Mouse (Mus musculus) A20 (cell line): ENCODE data around the gene Ptprr.

Experiments used
- DNase-seq: peaks from one replicate; pipeline ENCODE4 v3.0.0-alpha.2; 2011; ENCODE audit warnings: low read depth, low spot score

Ptprr gene

DNA sequence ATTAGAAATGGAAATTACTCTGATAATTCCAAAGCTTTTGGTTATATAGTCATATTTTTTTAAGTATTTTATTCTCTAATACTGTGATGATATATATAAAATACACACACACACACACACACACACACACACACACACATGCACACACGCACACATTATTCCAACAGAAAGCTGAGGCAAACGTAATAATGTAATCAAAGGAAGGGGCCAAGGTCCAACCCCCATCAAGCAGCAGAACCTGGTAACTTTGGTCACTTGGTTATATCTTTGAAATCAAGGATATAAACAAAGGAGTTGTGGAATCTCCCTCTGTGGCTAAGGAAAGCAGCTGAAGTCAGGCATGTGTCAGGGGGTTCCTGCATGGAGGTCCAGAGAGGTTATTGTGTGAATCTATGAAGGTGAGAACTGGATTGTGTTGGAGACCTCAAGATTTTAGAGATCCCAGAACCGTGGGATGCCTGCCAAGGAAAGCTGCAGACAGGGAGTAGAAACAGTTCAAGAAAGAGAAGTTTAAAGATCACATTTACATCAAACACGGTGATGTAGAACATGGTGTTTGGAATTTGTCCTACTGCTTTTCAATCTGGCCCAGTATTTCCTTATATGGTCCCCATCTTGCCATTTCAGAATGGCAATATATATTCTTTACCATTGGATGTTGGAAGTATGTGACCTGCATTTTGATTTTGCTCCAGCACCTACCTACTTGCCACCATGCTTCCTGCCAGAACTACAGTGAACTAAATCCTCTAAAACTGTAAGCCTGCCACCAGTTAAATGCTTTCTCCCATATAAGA, 98.1 kb downstream of the Ptprr start:
- no peak for DNase-seq

DNA sequence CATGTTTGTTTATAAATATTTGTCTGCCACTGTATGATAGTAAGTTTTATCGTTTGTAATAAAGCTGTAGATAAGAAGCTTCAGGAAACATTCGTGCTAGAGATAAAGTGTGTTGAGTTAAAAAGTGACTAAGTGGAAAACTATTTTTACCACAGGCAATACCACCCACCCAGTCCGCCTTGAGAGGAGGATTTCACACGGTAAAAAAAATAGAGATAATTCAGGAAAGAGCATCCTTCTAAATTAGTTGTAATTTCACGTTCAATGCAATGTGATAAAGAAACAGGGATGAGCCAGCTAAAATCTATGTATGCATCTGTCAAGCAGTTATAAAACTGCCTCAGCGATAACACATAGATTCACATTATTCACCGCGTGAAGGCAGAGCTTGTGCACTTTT, 99.0 kb downstream of the Ptprr start:
- DNase-seq = no peak

DNA sequence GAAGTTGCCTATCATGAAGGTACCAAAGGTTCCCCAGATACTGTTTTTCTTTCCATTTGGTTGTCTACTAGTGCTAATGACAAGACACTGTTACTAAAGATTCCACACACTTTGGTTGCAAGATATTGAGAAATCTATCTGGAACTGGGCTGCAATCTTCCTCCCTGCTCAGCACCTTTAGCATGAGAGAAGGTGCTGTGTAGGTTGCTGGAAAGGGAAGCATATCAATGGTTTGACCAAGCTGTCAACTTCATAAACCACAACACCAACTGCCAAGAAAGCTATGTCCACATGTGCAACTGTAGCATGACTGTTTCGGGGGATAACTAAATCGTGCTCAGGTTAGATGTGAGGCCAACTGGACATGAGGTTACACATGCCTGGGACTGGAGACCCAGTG, 103.5 kb downstream of the Ptprr start:
- DNase-seq = no peak

GRCm38 (mm10) chr10:116123808-116124207, 105.8 kb downstream of the Ptprr start:
- no peak for DNase-seq

DNA sequence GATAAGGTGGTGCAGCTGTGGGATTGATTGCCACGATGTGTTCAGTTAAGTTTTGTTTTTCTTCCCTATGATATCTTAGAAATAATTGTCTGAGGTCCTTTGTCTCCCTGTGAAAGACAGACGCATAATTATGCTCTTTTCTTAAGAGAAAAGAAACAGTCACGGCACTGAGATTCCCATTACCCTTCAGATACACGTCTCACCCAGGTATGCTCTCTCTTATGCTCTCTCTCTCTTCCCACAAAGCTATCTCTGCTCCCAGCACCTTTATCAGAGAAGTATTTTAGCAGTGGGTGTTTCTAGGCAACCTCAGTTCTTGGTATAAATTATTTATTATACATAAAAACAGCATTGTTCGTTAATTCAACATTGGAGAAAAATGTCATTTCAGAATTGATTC, 107.4 kb downstream of the Ptprr start:
- no peak for DNase-seq

GRCm38 (mm10) chr10:116130401-116130800, 112.4 kb downstream of the Ptprr start:
- no peak for DNase-seq

- no peak for DNase-seq
These were observed 113.2 kb downstream of the Ptprr start for GRCm38 (mm10) chr10:116131223-116131622.

DNA sequence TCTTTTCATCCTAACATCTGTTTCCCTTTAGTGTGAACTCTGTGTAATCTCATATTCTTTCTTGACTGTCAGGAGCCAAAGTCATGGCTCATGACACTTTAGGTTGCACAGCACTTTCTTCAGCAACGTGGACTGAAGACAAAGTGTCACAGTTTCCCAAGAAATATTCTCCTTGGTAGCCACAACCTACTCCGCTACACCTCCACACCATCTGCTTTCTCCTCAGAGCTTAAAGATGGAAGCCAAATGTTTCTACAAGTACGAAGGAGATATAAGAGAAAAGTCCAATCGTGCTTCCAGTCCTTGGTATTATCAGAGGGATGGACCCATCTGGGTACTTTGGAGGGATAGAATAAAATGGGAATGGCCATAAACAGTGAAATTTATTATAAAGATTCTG, 114.2 kb downstream of the Ptprr start:
- DNase-seq = no peak

- DNase-seq = peak; percentile 1
These were observed 117.2 kb downstream of the Ptprr start for GRCm38 (mm10) chr10:116135187-116135586.

GRCm38 (mm10) chr10:116140226-116140625, 122.2 kb downstream of the Ptprr start:
- DNase-seq = no peak

DNA sequence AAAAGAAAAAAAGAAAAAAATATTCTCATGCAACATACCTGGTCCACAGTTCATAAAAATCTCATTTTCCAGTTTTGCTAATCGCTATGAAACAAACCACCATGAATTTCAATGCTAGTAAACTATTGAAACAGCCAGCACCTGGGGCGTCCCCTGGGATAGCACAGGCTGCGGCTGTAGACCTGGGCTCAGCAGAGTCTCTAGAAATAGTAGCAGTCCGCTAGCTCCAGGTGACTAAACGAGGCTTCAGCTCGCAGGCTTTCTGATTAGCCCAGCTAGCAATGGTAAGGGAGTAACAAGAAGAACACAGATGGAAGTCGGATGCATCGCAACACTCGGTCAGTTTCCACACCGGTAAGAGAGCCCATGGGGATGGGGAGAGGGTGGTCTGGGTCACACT, 125.7 kb downstream of the Ptprr start:
- no peak for DNase-seq

DNA sequence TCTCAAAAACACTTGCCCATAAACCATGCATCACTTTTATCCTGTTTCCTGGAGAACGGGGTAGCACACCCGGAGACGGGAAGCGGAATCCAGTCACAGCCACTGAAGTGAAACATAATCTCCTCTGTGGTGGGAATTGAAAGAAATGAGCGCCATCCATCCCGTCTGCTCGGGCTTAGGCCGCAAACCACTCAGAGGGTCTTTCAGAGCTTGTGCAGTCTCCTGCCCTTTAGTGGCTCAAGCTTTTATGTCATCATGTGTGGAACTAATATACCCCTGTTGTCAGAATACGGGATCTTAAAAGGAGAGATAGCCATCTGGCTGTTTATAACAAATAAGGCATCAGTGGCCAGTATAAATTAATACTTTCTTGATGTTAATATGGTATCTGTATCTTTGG, 128.1 kb downstream of the Ptprr start:
- no peak for DNase-seq

GRCm38 (mm10) chr10:116154707-116155106, 136.7 kb downstream of the Ptprr start:
- DNase-seq = no peak

GRCm38 (mm10) chr10:116156699-116157098, 138.7 kb downstream of the Ptprr start:
- DNase-seq = no peak

DNA sequence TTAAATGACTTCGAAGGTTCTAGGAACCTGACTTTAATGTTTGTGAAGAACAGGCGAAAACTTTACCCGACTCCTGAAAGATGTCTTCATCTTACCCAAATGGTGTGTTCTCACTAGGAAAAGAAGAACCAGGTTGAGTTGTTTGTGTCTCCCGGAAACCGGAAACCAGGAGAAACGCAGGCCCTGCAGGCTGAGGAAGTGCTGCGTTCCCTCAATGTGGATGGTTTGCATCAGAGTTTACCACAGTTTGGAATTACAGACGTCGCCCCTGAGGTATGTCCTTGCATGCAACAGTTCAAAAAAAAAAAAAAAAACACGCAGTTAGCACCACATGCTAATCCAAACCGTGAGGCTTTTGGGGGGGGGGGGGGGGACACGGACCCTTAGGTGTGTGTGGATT, 144.3 kb downstream of the Ptprr start:
- DNase-seq = no peak

DNA sequence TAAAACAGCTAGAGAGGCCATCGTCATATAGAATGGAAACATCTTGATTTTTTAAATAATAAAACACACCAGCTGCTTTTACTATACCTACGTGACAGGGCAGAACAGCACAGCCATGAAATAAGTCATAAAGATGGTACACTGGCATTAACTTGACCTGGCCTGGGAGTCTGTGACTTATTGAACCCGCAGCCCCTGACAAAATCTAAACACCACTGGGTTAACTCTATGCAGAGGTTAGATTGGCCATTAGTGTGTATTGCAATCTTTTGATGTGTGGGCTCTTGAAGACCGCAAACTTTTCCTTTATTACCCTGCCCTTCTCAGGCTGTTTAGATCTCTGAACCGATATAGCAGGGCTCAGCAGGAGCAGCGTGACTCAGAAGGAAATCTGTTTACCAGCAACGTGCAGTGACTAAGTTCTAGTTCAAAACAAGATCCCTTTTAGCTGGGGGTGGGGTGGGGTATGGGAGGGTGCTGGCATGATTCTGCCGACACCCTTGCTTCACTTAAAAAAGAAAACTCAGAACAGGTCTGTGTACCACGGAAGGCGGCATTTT, 157.4 kb downstream of the Ptprr start:
- DNase-seq = no peak

DNA sequence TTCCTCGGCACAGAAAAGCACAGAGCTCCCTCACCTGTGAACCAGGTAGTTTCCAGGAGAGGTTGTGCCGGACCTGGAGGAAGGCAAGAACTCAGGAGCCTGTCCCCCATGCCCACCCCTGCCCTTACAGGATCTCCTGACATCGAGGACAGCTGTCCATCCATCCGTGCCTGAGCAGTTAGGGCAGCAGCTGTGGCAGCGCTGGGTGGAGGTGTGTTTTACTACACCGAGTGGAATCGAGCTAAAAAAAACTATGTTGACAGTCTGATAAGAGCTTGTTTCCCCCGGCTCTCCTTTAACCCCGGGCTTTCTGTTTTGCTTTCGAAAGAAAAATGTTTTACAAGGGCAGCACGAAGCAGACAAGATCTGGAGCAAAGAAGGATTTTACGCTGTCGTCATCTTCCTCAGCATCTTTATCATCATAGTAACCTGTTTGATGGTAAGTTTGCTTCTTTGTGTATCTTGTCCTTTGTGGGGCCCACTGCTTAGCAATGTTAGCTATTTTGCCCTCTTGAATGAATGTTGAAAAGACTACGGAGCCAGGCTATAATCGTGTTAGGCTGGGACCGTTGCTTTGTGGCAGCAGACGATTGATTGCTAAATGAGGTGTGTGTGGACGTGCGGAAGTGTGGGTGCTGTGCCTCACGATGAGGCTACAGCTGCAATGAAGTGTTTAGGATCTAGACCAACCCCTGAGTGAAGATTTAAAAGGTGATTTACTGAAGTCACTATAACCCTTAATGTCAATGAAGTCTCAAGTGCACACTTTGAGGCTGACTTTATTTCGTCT, 159.6 kb downstream of the Ptprr start:
- DNase-seq = peak; percentile 23

DNA sequence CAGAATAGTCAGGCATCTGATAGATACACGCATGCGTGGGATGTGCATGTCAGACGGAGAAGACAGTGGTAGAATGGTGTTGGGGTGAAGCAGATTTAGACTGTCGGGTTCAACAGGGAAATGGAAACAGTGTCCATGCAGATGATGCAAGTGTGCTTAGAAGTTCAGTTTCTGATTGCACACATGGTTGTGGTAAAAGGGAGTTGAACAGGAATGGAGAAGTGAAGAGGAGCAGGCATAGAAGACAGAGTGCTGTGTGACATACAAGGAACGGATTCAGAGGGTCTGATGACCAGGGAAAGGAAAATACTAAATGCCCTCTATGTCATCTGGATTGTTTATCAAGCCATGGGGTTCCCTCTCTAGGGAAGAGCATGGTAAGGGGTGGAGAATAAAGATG, 163.2 kb downstream of the Ptprr start:
- DNase-seq = no peak

DNA sequence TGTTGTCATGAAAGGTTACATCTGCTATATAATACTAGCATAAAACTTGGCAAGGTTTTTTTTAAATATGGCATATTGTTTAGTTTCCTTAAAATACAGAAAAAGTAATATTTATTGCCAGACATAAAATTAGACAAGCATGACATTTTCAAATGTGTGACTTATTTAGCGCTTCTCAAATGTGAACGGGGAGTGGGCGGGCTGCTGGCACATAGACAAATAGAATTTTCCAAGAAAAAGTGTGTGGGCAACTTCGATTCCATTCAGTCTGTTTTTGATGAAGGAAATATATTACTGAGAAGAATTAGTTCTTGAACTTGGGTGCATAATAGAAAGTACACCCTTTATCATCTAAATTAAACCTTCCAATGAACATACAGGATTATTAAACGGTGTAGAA, 164.2 kb downstream of the Ptprr start:
- no peak for DNase-seq

GRCm38 (mm10) chr10:116183258-116183657, 165.2 kb downstream of the Ptprr start:
- DNase-seq = no peak

- DNase-seq = no peak
These were observed 173.7 kb downstream of the Ptprr start for GRCm38 (mm10) chr10:116191724-116192123.

DNA sequence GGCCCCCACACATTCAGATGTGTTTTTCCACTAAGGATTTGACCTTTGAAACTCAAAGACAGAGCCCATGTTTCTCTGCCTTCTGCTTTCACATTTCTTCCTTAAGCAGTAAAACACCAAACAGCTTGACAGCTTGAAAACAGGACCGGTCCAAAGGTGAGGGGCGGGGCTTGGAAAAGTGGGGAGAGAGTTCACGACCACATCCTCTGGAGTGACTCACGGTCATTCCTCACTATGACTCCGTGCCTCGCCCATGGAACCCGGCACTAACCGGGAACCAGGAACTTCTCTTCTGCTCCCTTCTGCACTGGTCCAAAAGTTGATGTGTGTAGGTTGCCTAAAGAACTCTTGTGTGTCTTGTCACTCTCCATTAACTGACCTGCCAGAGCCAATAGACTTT, 174.3 kb downstream of the Ptprr start:
- DNase-seq = no peak

DNA sequence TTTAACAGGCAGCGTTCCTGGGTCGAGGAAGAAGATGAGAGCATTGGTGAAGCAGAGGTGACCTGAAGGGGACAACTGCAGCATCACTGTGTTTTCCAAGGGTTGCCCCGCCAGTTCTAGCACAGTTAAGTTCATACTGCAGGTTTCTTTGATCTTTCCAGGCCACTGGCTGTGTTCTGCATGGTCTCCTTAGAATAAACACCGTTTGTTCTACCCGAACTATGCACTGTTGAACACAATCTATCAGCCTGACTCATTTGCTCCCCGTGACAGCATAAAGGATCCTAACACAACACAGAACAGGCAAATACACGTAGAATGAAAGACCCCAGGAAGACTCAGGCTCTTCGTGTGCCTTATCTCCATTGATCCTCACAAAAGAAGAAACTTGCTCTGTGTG, 176.4 kb downstream of the Ptprr start:
- no peak for DNase-seq
